Mouse (Mus musculus) CH12.LX (cell line): ENCODE measurements around the gene Srgap1. TPM values are rescaled to one million over a fixed set of nuclear protein-coding genes. Genes with fewer than 3 reads are reported as not detected.

Experiments used
- DNase-seq: peaks from one replicate; pipeline ENCODE4 v3.0.0-alpha.2; 2013; ENCODE audit errors: extremely low read depth
- H3K27ac ChIP-seq: 2 replicates; pipeline ENCODE4 v1.5.1; 2012; ENCODE audit warnings: low read depth, mild to moderate bottlenecking, control low read depth, moderate library complexity; ENCODE audit not compliant: insufficient read depth
- H3K27me3 ChIP-seq: replicated peaks from 2 replicates; pipeline ENCODE3; 2012; ENCODE audit warnings: inconsistent platforms
- H3K36me3 ChIP-seq, 2 experiments: replicated peaks in 1 of 2; 2 replicates each; pipeline versions ENCODE3 to v1.6.1; 2012; ENCODE audit warnings: inconsistent platforms in 1 of 2, low read length in 1 of 2, mild to moderate bottlenecking in 1 of 2, mixed read lengths in 1 of 2, moderate library complexity in 1 of 2; ENCODE audit not compliant: control insufficient read depth in 1 of 2, insufficient read depth in 1 of 2
- H3K4me1 ChIP-seq, 2 experiments: 2 replicates each; pipeline ENCODE4 v1.6.1; 2012; ENCODE audit warnings: inconsistent platforms in 1 of 2, moderate library complexity in 1 of 2; ENCODE audit not compliant: insufficient read depth in 2 of 2, control insufficient read depth in 1 of 2
- H3K4me2 ChIP-seq: 2 replicates; pipeline ENCODE4 v1.6.1; 2012; ENCODE audit warnings: low read depth, mild to moderate bottlenecking, control low read depth; ENCODE audit not compliant: poor library complexity, insufficient read depth, severe bottlenecking
- H3K4me3 ChIP-seq, 3 experiments: fragments of 150-350 bp in 1 of 3; sonication (generic) in 1 of 3; replicated peaks in 1 of 3; 2 replicates each; pipeline versions ENCODE3 to v1.5.1; 2011 to 2012; ENCODE audit warnings: low read depth in 2 of 3, low read length in 2 of 3, mild to moderate bottlenecking in 2 of 3, moderate library complexity in 2 of 3, control low read depth in 1 of 3, improper control_type of control experiment in 1 of 3, inconsistent platforms in 1 of 3, mixed read lengths in 1 of 3; ENCODE audit not compliant: poor library complexity in 1 of 3
- H3K79me2 ChIP-seq: replicated peaks from 2 replicates; pipeline ENCODE4 v1.6.1; 2012; ENCODE audit warnings: mild to moderate bottlenecking, moderate library complexity; ENCODE audit not compliant: control insufficient read depth, poor library complexity, insufficient read depth, severe bottlenecking; ENCODE audit errors: extremely low read depth
- H3K9ac ChIP-seq: 2 replicates; pipeline ENCODE4 v1.6.1; 2012; ENCODE audit warnings: low read depth, mild to moderate bottlenecking, control low read depth, moderate library complexity; ENCODE audit not compliant: insufficient read depth
- H3K9me3 ChIP-seq: replicated peaks from 2 replicates; pipeline ENCODE3; 2012; ENCODE audit warnings: low read length, inconsistent platforms, mixed read lengths
- E2F4 ChIP-seq: IDR thresholded peaks from 2 replicates; pipeline ENCODE4 v1.6.1; 2011; ENCODE audit warnings: low read depth, low read length, improper control_type of control experiment; ENCODE audit not compliant: insufficient replicate concordance
- ELF1 ChIP-seq: IDR thresholded peaks from 2 replicates; pipeline ENCODE4 v1.6.1; 2014; ENCODE audit warnings: low read depth, mild to moderate bottlenecking, inconsistent platforms, low read length, improper control_type of control experiment
- HCFC1 ChIP-seq: IDR thresholded peaks from 2 replicates; pipeline ENCODE4 v1.6.1; 2012; ENCODE audit warnings: low read depth, mild to moderate bottlenecking, inconsistent platforms, low read length, improper control_type of control experiment
- IRF4 ChIP-seq: IDR thresholded peaks from 2 replicates; pipeline ENCODE4 v1.6.1; 2014; ENCODE audit warnings: low read depth, mild to moderate bottlenecking, inconsistent platforms, low read length, improper control_type of control experiment
- JUN ChIP-seq: IDR thresholded peaks from 2 replicates; pipeline ENCODE4 v1.6.1; 2011; ENCODE audit warnings: low read depth, mild to moderate bottlenecking, low read length, improper control_type of control experiment, moderate library complexity; ENCODE audit not compliant: insufficient read depth
- MAZ ChIP-seq: IDR thresholded peaks from 2 replicates; pipeline ENCODE4 v1.6.1; 2012; ENCODE audit warnings: low read depth, mild to moderate bottlenecking, inconsistent platforms, low read length, improper control_type of control experiment, moderate library complexity
- MYC ChIP-seq: IDR thresholded peaks from 2 replicates; pipeline ENCODE4 v1.6.1; 2011; ENCODE audit warnings: low read depth, mild to moderate bottlenecking, improper control_type of control experiment, low read length
- POLR2AphosphoS2 ChIP-seq: IDR thresholded peaks from 2 replicates; pipeline ENCODE4 v1.6.1; 2011; ENCODE audit warnings: low read depth, low read length, improper control_type of control experiment
- RAD21 ChIP-seq: IDR thresholded peaks from 2 replicates; pipeline ENCODE4 v1.6.1; 2011; ENCODE audit warnings: low read depth, mild to moderate bottlenecking, low read length, improper control_type of control experiment, moderate library complexity
- SIN3A ChIP-seq: IDR thresholded peaks from 2 replicates; pipeline ENCODE4 v1.6.1; 2012; ENCODE audit warnings: low read length, improper control_type of control experiment, inconsistent platforms
- SMC3 ChIP-seq: IDR thresholded peaks from 2 replicates; pipeline ENCODE4 v1.6.1; 2011; ENCODE audit warnings: low read depth, low read length, improper control_type of control experiment
- TBP ChIP-seq: conservative IDR thresholded peaks from 2 replicates; pipeline ENCODE4 v1.6.1; 2011; ENCODE audit warnings: low read depth, low read length, improper control_type of control experiment
- ZC3H11A ChIP-seq: IDR thresholded peaks from 2 replicates; pipeline ENCODE4 v1.6.1; 2012; ENCODE audit warnings: low read depth, mild to moderate bottlenecking, inconsistent platforms, low read length, improper control_type of control experiment
- dilution Hi-C: fragments of 300-500 bp; cut with MboI; formaldehyde crosslinking; loops from 2 replicates; pipeline ENCODE4 v1.14.3; 2020; ENCODE audit warnings: low sequenced_read_pairs; ENCODE audit not compliant: extremely low pct_unique_long_range_greater_than_20kb, extremely low pct_ligation_motif_present
- in situ Hi-C: fragments of 300-500 bp; cut with MboI; formaldehyde crosslinking; loops from 3 replicates; pipeline ENCODE4 v1.14.3; 2019; ENCODE audit warnings: low sequenced_read_pairs, low pct_ligation_motif_present, low pct_unique_long_range_greater_than_20kb, mixed read lengths
- polyA plus RNA-seq: library from polyadenylated mRNA; unstranded; fragments of >175 nt; gene quantifications from 2 replicates; pipeline ENCODE4 v1.2.1, GENCODE M21; 2012; ENCODE audit warnings: low read depth; ENCODE audit not compliant: insufficient read length
- total RNA-seq, 2 experiments: library from RNA; depleted of rRNA; stranded (reverse); fragments of 300-350 nt in 1 of 2; fragments of >200 nt in 1 of 2; gene quantifications; 2 replicates each; pipeline ENCODE4 v1.2.3; 2012 to 2014

Gene Srgap1
- total and polyA plus RNA-seq, 3 experiments = not detected

- Histone ChIP-seq H3K9me3 (no peaks in the 10 kb centered on the region), H3K79me2 (no peaks in the 10 kb centered on the region), H3K4me2 (no peak overlapping the region), H3K4me3 (no peak overlapping the region), H3K9ac (no peak overlapping the region), H3K27ac (no peak overlapping the region), H3K36me3 (no peaks in the 10 kb centered on the region), H3K4me1 (no peaks in the 10 kb centered on the region), H3K27me3 (no peaks in the 10 kb centered on the region)
- dilution Hi-C loops = no loop called here
- TF ChIP-seq E2F4 = no peak
- DNase-seq = no peak
- in situ Hi-C loops = no loop called here
Observed at GRCm38 (mm10) chr10:121904137-121904536, 143.0 kb downstream of the Srgap1 start.

GRCm38 (mm10) chr10:121902651-121903050 is 144.5 kb downstream of the Srgap1 start:
- Histone ChIP-seq H3K36me3 (no peaks in the 10 kb centered on the region), H3K79me2 (no peaks in the 10 kb centered on the region), H3K4me2 (no peak overlapping the region), H3K27me3 (no peaks in the 10 kb centered on the region), H3K27ac (no peak overlapping the region), H3K9me3 (no peaks in the 10 kb centered on the region), H3K4me3 (no peak overlapping the region), H3K4me1 (peaks cover 0 to 8% of the 10 kb centered on the region in 2 experiments; a peak in 2 of 4 replicates), H3K9ac (no peak overlapping the region)
- DNase-seq = no peak
- in situ Hi-C loops = no loop called here
- no peak for TF ChIP-seq JUN
- no peak for TF ChIP-seq SMC3
- TF ChIP-seq IRF4 = no peak
- TF ChIP-seq POLR2AphosphoS2 = no peak
- TF ChIP-seq MYC = no peak
- dilution Hi-C loops = no loop called here

GRCm38 (mm10) chr10:121900772-121901171 is 146.3 kb downstream of the Srgap1 start:
- Histone ChIP-seq H3K36me3 (no peaks in the 10 kb centered on the region), H3K4me1 (peaks cover 0 to 14% of the 10 kb centered on the region in 2 experiments; a peak in 2 of 4 replicates), H3K9ac (no peak overlapping the region), H3K4me3 (no peak overlapping the region), H3K4me2 (no peak overlapping the region), H3K79me2 (no peaks in the 10 kb centered on the region), H3K27me3 (no peaks in the 10 kb centered on the region), H3K9me3 (no peaks in the 10 kb centered on the region), H3K27ac (no peak overlapping the region)
- dilution Hi-C loops (no loop called here), in situ Hi-C loops (no loop called here)
- TF ChIP-seq SIN3A = no peak
- no peak for TF ChIP-seq TBP
- no peak for TF ChIP-seq MAZ
- TF ChIP-seq IRF4 = no peak
- no peak for TF ChIP-seq ZC3H11A
- TF ChIP-seq RAD21 = no peak
- no peak for TF ChIP-seq SMC3
- no peak for TF ChIP-seq ELF1
- no peak for TF ChIP-seq HCFC1
- no peak for DNase-seq
